Mouse (Mus musculus) thymus, postnatal 10 days (tissue): ENCODE measurements around the gene Olfr787.

Source experiments
- DNase-seq, 2 experiments: peaks; one replicate each; pipeline ENCODE4 v3.0.0; 2021; ENCODE audit warnings: low spot score in 2 of 2

The Olfr787 gene

DNA sequence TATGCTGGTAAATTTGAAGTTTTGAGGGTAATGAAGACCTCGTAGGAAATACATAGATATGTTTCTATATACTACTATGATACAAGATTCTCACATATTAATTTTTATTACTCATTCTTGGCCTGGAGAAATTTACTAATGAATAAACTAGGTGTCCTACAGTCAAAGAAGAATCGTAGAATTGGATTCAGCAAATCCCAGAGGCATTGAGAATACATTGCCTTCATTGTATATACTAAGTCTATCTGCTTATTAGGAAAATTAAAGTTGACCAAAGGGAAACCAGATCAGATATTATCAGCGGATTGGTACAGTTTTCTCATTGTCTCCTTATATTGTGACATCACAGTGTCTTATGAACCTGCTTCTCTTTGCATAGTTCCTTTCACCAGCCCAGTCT is at the start of gene Olfr787:
Gene Olfr787 (plus strand): TSS at position 301 of the 400 bp plus-strand sequence.
- no peak for DNase-seq

DNA sequence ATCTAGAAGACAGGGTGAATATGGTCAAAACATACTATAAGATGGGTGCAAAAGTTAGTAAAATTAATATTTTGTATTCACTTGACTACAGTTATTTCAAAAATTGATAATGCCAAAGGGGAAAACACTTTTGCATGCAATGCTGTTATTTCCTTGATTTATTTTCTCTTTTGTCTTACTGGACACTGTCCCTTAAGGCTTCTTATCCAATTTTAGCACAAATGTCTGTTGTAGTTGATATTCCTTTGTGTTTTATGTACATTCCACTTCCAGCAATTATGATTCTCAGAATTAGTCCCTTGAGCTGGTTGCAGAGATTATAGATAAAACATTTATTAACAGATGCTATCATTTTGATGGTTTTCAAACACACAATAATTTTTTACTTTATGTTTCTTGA is 34.7 kb upstream of the Olfr787 start, which contains the start of gene Olfr786:
Gene Olfr786 (plus strand): TSS at position 301 of the 400 bp plus-strand sequence.
- no peak for DNase-seq

DNA sequence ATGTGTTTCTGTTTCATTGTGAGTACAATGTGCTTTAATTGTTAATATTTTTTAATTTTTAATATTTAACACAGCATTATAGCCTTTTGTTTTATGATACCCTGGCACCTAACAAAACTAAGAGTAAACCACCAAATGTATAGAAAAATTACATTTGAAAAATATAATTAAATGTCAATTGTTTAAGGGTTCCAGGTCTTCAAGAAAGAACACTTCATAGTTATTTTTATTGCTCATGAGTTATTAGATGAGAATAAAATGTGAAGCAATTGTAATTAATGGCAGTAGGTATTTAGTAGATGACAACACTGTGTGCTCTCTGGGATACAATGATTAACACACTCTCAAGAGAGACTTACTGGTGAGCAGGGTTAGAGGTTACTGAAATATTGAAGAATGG is 9.0 kb downstream of the Olfr787 start, which contains the start of gene Olfr788:
Gene Olfr788 (plus strand): TSS at position 301 of the 400 bp plus-strand sequence.
- DNase-seq = no peak

DNA sequence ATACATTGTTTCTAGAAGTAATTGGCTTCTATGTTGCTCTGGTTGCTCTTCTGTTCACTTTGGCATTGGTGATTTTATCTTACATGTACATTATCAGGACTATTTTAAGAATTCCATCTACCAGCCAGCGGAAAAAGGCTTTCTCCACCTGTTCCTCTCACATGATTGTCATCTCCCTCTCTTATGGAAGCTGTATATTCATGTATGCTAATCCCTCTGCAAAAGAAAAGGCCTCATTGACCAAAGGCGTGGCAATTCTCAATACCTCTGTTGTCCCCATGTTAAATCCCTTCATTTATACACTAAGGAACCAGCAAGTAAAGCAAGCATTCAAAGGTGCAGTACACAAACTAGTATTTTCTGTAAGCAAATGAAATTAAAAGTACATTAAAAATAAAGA is 11.6 kb downstream of the Olfr787 start:
- DNase-seq = no peak

DNA sequence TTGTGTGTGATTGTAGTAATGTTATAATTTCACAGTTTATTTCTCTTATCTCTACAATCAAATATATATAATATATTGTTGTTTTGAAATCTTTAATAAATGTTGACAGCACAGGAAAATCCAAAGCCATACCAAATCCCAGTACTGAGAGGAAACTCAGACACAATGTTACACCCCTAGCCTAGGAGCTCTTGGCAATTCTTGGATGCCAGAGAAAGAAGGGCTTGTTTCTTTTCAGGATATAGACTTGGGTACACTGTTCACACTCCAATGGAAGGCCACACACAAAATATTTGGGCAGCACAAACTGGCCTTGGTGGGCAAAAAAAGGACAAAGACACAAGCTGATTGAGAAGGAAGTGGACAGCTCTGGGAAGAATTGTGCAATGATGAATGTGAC is 12.1 kb downstream of the Olfr787 start:
- DNase-seq = no peak

DNA sequence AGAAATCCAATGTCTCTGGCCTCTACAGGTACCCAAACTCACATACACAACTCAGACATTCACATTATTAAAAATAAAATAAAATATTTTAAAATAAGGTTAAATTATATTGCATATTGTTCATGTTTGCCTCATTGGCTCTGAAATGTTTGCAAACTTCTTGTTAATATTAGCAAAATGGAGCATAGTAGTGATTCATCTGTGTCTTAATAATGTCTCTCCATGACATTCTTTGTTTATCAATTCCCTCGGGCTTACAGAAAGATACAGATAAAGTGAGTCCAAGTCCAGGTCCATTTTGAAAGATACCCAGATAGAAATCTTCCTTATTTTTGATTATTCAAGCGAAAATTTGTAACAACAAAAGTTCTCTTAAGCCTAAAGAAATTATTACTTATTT is 22.8 kb downstream of the Olfr787 start, which contains the start of gene Olfr789:
Gene Olfr789 (plus strand): TSS at position 301 of the 400 bp plus-strand sequence.
- no peak for DNase-seq

DNA sequence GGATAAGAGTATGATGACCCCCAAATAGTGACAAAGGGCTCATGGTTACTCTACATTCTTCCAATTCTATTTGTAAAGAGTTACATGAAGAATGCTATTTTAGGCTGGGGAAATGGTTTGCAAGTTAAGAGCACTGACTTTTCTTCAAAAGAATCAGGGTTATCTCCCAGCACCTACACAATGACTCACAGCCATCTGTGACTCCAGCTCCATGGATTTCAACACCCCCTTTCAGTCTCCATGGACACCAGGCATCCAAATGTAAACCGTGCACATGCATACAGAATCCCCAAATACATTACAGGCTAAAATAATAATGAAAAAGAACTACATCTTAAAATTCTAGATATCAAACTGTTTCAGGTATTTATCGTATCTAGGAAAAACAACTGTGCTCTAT is 28.4 kb downstream of the Olfr787 start:
- DNase-seq = no peak

DNA sequence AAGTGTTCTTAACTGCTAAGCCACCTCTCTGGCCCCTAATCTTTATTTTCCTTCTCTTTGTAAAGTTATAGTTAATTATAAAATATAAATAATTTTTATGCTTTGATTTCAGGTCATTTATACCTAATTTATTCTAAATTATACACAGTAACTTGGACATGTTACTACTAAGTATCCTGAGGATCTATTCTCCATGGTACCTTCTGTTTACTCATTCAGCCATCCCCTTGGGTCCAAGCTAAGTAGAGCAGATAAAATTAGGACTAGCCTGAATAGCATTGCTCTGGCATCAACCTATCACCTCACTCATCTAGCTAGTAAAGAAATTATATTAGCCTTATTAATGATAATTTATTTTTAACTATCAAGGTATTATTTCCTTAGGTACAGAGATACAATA is 36.5 kb downstream of the Olfr787 start, which contains the start of gene Olfr790:
Gene Olfr790 (plus strand): TSS at position 301 of the 400 bp plus-strand sequence.
- no peak for DNase-seq
